Mouse (Mus musculus): ENCODE data around the gene Acbd4.

Gene Acbd4

DNA sequence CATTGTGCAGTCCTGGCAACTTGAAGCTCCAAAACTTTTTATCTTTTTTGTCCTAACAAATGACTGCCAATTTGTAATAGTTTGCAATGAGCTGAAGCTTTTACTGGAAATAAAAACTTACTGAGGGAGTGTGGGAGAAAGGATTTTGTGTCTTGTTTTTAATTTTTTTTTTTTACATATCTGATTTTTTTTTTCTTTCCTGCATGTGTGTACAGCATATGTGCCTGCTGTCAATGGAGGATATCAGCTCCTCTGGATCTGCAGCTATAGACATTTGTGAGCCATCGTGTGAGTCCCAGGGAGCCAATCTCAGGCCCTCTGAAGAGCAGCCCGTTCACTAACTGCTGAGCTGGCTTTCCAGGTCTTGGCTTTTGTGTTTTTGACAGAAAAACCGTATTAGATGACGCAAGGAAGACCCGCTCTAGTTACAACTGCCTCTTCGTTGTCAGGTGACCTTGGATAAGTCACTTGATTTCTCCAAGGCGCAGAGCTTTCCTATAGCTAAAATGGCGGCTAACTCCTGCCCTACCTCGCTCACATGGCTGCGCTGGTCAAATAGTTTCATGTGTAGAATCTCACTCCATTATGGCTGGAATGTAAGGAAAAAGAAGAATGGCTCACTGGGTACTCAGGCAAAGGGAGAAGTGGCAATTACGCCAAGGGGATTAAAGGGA lies 12.9 kb downstream of the Acbd4 start:
- DNase-seq (ENCODE audit: low spot score in 2 of 2) = no peak

DNA sequence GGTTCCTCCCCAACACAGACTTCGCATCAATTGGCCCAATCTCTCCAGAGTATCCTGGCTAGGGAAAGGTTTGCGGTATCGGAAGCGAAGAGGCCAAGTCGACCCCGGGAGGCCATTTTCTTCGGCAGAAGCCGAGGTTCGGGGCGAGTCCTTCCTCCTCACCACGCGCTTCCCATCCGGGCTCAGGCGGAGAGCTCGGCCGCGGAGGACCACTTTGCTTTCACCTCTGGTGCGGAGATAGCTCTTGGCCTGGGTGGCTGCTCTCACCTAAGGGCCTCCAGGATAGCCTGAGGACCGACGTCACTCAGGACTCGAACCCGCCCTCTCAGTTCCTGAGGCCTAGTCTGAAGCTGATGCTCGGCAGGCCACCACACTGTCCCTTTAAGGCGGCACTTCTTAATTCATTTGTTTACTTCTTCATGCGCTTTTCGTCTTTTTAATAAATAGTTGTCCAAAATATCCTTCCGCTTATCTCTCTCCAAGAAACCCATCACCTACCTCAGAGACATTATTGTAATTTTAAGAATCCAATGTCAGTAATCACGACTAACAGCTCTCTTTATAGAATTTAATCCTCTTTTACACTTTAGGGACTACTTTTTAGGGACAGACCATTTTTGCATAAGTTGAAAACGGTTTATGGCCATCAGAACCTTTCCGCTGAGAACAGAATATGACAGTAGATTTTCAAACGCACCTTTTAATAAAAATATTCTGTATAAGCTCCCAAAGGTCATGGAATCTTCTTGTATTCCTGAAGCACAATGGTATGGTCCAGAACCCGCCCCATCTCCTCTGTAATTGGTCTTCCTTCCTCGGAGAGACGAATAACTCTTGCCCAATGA lies 13.9 kb downstream of the Acbd4 start:
- peak; percentile 76 to 81 for DNase-seq (ENCODE audit: low spot score in 2 of 2)

DNA sequence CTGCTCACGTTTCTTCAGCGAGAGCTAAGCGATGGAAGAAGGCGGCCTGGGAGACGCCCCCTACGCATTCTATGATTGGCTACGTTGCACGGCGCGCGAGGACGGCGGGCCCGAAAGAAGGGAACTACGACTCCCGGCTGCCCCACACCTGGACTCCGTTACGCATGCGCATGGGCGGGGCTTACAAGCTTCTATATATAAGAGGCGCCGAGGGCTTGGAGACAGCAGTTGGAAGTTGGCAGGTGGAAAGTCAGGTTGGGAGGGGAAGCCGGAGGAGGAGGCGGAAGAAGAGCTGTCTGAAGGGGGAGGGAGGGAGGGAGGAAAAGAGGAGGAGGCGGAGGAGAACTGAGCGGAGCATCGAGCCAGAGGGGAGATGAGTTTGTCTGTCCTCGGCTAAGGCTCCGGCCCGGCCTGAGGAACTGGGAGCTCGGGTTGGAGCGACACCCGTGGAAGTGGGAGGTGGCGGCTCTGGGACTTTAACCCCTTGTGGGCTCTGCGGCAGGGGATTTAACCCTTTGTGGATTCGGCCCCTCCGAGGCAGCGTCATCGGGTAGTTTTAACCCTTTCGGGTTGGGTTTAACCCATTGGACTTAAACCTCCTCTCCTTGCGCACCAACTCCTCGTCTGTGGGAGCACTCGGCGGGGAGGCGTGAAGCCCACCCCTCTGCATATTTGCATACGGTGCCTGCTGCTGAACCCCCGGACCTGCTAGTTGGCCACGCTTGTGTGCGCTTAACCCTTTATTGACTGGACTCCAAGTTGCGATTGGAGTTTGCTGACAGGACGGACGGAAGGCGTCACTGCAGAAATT lies 14.7 kb downstream of the Acbd4 start, which contains the start of gene Hexim1:
Gene Hexim1, plus strand, starts transcription at position 224 of the 811 bp plus-strand sequence.
- DNase-seq (ENCODE audit: low spot score in 2 of 2) = peak; percentile 99

GRCm38 (mm10) chr11:103116959-103117590 lies 15.6 kb downstream of the Acbd4 start:
- DNase-seq (ENCODE audit: low spot score in 2 of 2) = peak in 1 of 2 experiments; percentile 63

- DNase-seq (ENCODE audit: low spot score in 2 of 2) = no peak
Measured at GRCm38 (mm10) chr11:103117591-103118009, 16.1 kb downstream of the Acbd4 start.

- DNase-seq (ENCODE audit: low spot score in 2 of 2) = no peak
Measured at GRCm38 (mm10) chr11:103118866-103119265, 17.4 kb downstream of the Acbd4 start.

DNA sequence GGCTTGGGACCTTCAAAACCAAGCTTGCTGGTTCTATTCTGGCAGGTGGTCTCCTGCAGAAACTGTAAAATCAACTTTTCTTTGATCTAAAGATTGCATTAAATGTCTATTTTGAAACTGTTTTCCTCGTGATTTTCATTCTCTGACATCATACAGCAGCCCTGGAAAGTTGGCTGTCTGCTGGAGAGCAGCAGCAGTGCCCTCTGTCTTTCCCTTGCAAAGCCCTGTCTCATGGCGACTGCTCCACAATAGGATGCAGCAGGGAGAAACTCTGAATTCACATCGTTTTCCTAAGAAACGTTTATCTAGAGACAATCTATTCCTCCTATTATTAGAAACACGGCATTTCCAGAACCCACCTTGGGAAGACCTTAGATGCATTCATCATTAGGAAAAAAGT lies 18.1 kb downstream of the Acbd4 start:
- no peak for DNase-seq (ENCODE audit: low spot score in 2 of 2)

DNA sequence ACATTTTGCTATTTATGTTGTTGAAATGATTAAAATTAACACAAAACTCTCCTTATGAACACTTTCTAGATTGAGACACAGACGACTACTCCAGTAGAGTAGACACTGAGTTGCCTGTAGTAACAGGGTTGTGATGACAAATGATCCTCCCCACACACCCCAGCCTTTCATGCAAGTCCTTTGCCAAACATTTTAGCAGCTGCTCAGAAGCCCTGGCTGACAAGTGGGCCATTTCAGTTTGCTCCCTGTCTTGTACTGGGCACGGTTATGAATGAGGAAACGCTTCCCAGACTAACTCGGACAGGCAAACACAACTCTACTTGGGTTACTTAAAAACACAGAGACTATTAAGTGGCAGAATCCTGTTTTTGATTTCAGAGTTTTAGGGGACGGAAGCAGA lies 18.8 kb downstream of the Acbd4 start:
- no peak for DNase-seq (ENCODE audit: low spot score in 2 of 2)

DNA sequence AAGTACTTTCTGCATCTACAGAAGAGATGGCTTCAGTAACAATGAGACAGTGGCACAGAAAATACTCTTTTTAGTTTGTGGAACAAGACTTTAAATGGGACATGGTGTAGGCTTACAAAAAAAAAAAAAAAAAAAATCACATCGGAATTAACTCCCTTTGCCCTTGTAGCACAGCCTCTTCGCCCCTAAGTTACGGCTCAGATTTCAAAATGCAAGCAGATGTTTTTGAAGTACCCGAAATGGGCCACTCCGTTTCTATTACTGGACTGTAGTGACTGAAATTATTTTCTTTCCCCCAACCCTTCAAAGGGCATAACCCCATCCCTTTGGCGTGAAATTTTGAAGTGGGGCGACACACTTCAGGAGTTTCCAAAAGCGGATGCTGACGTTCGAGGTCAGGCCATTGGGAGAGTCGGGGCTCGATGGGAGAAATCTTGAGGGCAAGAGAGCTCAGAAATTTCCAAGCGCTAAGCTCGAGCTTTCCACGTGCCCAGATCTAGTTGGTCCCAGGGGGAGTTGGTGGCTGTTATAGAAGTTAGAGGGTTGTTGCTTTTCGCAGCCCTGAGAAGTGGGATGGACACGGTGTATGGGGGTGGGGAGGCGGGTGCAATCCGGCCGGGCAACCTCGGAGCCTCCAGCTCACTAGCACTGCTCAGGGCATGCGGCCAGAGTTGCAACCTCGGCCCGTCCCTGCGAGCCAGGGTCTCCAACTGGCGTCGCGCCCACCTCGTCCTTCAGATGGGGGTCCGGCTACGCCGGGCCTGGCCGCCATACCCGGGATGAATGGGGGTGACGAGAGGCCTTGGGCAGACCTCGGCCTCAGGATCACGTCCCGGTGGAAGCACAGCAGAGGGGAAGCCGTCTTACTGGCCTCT lies 30.5 kb downstream of the Acbd4 start, which contains the start of gene Hexim2:
Gene Hexim2, plus strand, starts transcription at position 729 of the 875 bp plus-strand sequence.
- no peak for DNase-seq (ENCODE audit: low spot score in 2 of 2)

- peak; percentile 100 for DNase-seq (ENCODE audit: low spot score in 2 of 2)
Measured at GRCm38 (mm10) chr11:103132576-103133455, 31.3 kb downstream of the Acbd4 start.

DNA sequence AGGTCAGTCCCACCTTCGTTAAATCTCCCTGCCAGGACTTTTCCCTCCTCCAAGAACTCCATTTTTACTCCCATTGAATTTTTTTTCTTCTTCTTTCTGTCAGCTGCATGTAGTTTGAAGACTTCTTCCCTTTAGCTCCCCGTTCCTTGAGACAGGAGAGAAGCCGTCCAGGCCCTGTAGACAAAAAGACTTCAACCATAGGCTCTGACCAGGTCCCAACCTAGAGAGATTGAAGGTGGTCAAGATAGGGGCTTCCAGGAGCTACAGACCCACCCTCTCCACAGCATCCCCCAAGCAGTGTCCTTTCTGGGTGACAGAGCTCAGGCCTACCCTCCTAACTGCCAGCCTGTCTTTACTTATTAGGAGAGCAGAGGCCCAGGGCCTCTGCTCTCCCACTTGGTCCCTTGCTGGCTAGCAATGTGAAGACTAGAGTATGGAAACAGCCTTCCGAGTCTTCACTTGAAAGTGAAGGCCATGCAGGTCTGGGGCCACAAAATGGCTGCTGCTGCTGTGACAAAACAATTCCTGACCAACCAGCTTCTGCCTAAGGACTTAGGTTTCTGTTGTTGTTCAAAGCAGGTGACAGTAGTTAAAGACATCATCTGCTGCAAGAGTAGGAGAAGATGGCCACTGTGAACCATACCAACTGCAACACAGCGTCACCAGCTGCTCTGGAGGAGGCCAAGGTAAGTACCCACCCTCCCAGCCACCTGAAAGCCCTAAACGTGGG lies 32.1 kb downstream of the Acbd4 start:
- no peak for DNase-seq (ENCODE audit: low spot score in 2 of 2)

DNA sequence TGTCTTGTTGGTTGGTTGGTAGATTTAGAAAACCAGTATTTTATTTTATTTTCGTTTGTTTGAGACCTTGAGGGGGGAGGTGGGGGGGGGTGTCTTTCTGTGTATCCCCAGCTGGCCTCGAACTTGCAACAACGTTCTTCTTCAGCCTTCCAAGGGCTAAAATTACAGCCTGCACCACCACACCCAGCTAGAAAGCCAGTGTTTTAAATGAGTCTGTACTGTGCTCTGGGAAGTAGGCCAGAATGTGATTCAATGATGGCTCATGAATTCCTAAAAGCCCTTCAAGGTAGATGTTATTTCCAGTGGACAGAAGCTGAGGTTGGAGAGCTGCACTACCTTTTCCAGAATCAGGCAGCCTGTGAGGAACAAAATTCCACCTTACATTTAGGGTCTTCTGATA lies 32.7 kb downstream of the Acbd4 start:
- no peak for DNase-seq (ENCODE audit: low spot score in 2 of 2)

DNA sequence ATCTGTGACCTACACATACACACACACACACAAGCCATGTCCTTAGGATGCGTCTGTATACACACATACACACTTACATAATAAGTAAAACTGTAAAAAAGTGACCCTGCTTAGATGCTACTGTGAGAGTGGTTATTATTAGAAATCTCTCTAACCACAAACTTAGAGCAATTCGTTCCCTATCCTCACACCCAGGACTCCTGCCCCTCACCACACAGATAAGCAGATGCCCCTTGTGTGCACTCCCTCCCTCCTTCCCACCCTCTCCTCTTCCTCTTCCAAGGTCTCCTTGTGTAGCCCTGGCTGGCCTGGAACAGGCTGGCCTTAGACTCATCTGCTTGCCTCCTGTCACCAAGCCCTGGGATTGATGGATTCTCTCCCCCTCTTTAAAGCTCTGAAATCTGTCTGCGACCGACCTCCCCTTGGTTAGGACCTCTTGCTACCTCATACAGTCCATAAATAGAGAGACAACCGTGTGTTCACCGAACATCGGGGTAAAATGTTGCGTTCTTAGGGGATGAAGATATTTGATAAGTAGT lies 34.6 kb downstream of the Acbd4 start:
- no peak for DNase-seq (ENCODE audit: low spot score in 2 of 2)

- no peak for DNase-seq (ENCODE audit: low spot score in 2 of 2)
Measured at GRCm38 (mm10) chr11:103139951-103140762, 38.7 kb downstream of the Acbd4 start.

DNA sequence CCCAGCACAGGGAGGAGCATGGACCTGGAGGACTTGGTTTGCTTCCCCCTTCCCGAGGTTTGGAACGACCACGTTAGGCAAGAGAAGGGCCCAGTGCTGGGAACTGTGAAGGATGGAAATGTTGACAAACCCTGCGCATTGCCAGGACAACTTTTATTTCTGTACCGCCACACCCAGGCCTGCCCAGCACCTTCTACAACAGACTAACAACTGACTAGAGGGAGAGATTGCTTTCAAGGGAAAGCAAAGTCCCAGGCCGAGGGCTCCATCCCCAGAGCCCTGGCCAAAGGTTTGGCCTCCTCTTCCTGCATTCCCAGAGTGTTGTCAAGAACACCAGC lies 39.2 kb downstream of the Acbd4 start:
- no peak for DNase-seq (ENCODE audit: low spot score in 2 of 2)

DNA sequence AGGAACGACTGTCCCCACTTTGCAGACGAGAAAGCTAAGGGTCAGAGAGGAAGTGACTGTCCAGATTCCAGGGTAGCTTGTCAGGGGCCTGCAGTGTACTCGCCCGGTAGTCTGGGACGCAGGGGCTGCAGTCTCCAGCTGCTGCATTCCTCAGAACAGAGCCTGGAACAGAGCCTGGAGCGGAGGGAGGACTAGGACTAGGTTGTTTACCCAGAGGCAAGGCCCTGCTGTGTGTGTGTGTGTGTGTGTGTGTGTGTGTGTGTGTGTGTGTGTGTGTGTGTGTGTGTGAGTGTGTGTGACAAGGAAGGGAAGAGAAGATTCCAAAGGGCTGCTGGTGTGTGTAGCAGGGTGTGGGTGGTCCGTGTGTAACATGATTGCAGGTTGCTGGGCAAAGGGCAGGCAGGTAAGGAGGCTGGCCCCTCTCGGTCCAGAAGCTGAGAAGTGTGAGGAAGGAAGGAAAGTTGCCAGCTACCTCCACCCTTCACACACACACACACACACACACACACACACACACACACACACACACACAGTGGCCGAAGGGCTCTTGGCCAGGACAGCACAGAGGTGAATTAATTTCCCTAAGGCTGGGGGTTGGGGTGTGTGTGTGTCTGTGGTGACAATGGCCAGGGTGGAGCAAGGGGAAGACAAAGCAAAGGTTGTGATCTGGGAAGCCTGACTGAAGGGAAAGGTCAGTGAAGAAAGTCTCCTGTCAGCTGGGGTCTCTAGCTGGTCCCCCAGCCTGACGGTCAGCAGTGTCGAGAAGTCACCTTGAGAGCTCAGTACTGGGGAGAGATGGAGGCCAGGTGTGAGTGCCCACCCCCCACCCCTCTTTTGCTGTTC lies 39.8 kb downstream of the Acbd4 start:
- DNase-seq (ENCODE audit: low spot score in 2 of 2) = no peak

- no peak for DNase-seq (ENCODE audit: low spot score in 2 of 2)
Measured at GRCm38 (mm10) chr11:103141944-103142255, 40.4 kb downstream of the Acbd4 start.
